Mouse (Mus musculus): ENCODE measurements around the gene Rnps1. TPM values are rescaled to one million over a fixed set of nuclear protein-coding genes. Genes with fewer than 3 reads are reported as not detected.

Rnps1 gene
- polyA plus RNA-seq, 1 experiment, result 73.6 TPM

- TF ChIP-seq CTCF (IDR thresholded peaks at IDR 0.05; ENCODE audit: control insufficient read depth, insufficient read depth, low read length) (no peak), POLR2A (IDR thresholded peaks at IDR 0.05; ENCODE audit: borderline replicate concordance, control insufficient read depth, low read depth, low read length) (no peak)
- Histone ChIP-seq H3K4me3 (replicated peaks; ENCODE audit: control insufficient read depth, low read depth, low read length) (peak overlapping the region; percentile 94), H3K4me1 (ENCODE audit: control insufficient read depth, insufficient read depth, low read length) (no peaks in the 10 kb centered on the region; the same call in none of the 2 replicates), H3K27ac (ENCODE audit: control insufficient read depth, insufficient read depth, low read depth, low read length, poor library complexity) (peak overlapping the region; percentile 94)
- WGBS, result 16% methylated on average over 7 of the region's 7 CpGs
These were observed 55.1 kb downstream of the Rnps1 start for GRCm38 (mm10) chr17:24469336-24469909.

DNA sequence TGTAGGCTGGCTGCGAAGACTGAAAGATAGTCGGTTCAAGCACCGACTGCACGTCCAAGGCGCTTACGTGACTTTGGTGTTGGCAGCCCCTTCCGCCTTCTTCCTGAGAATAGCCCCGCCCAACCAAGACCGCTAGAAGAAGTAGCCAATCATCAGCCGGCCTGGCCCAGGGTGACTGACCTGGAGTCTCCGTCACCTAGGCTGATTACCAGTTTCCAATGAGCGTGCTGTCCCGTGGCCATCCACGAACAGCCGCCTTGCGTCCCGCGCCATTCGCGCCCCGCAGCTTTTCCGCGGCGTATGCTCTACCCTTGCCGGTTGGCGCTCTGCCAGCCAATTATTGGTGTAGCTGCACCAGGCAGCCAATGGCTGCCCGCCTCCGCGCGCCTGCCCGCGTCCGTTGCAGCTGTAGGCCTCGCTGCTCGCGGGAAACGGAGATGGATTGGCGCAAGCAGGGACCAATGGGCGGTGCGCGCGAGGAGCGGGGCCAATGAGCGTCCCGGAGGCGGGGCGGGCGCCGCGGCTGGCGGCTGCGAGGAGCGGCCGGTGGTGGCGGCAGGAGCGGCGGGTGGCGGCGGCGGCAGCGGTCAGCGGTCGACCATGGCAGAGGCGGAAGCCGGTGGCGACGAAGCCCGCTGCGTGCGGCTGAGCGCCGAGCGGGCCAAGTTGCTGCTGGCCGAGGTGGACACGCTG is 55.7 kb downstream of the Rnps1 start, which contains the start of the genes E4f1 and Pgp:
Gene E4f1, minus strand, starts transcription at position 404 of the 693 bp plus-strand sequence.
Gene Pgp, plus strand, starts transcription at position 483 of the 693 bp plus-strand sequence.
- peak; percentile 89; the same call in 1 of the 2 replicates for TF ChIP-seq POLR2A (IDR thresholded peaks at IDR 0.05; ENCODE audit: borderline replicate concordance, control insufficient read depth, low read depth, low read length)
- TF ChIP-seq CTCF (IDR thresholded peaks at IDR 0.05; ENCODE audit: control insufficient read depth, insufficient read depth, low read length), result no peak
- Histone ChIP-seq H3K4me1 (ENCODE audit: control insufficient read depth, insufficient read depth, low read length) (no peaks in the 10 kb centered on the region; the same call in none of the 2 replicates), H3K27ac (ENCODE audit: control insufficient read depth, insufficient read depth, low read depth, low read length, poor library complexity) (peak within 1 kb of the TSS; percentile 94), H3K4me3 (replicated peaks; ENCODE audit: control insufficient read depth, low read depth, low read length) (peak within 1 kb of the TSS; percentile 94)
- under 1% methylated on average over 73 of the region's 75 CpGs for WGBS

- TF ChIP-seq POLR2A (IDR thresholded peaks at IDR 0.05; ENCODE audit: borderline replicate concordance, control insufficient read depth, low read depth, low read length) (peak; percentile 22; the same call in 1 of the 2 replicates), CTCF (IDR thresholded peaks at IDR 0.05; ENCODE audit: control insufficient read depth, insufficient read depth, low read length) (no peak)
- peak overlapping the region; percentile 81 for H3K27ac ChIP-seq (ENCODE audit: control insufficient read depth, insufficient read depth, low read depth, low read length, poor library complexity)
- WGBS, result 2% methylated on average over 68 of the region's 68 CpGs
- H3K4me3 ChIP-seq (replicated peaks; ENCODE audit: control insufficient read depth, low read depth, low read length), result peak overlapping the region; percentile 94
- H3K4me1 ChIP-seq (ENCODE audit: control insufficient read depth, insufficient read depth, low read length), result no peaks in the 10 kb centered on the region; the same call in none of the 2 replicates
These were observed 56.5 kb downstream of the Rnps1 start for GRCm38 (mm10) chr17:24470701-24471527.

DNA sequence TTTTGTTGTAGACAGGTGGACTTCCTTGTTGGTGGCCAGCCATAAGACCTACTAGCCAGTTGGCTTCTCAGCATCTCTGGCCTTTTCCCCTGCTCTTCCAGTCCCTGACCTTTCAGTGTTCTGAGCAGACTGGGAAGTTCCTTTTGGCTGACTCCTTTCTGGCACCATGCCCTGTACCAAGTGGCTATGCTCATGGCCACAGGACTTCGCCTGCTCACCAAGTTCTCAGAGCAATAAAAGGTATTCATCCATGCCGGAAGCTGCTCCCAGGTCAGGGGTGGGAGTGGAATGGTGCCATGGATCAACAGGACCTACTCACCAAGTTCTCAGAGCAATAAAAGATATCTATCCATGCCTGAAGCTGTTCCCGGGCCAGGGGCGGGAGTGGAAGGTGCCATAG is 58.1 kb downstream of the Rnps1 start:
- Histone ChIP-seq H3K4me1 (ENCODE audit: control insufficient read depth, insufficient read depth, low read length) (peaks cover 2% of the 10 kb centered on the region), H3K4me3 (replicated peaks; ENCODE audit: control insufficient read depth, low read depth, low read length) (peak overlapping the region; percentile 19), H3K27ac (ENCODE audit: control insufficient read depth, insufficient read depth, low read depth, low read length, poor library complexity) (no peak overlapping the region)
- WGBS, result 75% methylated on average over 4 of the region's 4 CpGs
- TF ChIP-seq CTCF (IDR thresholded peaks at IDR 0.05; ENCODE audit: control insufficient read depth, insufficient read depth, low read length), result no peak
- TF ChIP-seq POLR2A (IDR thresholded peaks at IDR 0.05; ENCODE audit: borderline replicate concordance, control insufficient read depth, low read depth, low read length), result no peak

GRCm38 (mm10) chr17:24473612-24474275 is 59.4 kb downstream of the Rnps1 start, which contains the start of gene Bricd5:
Gene Bricd5 (plus strand): TSS chr17:24473884.
- peak within 1 kb of the TSS; percentile 19 for H3K4me3 ChIP-seq (replicated peaks; ENCODE audit: control insufficient read depth, low read depth, low read length)
- 80% methylated on average over 6 of the region's 6 CpGs for WGBS
- no peak within 1 kb of the TSS; the same call in 1 of the 2 replicates for H3K27ac ChIP-seq (ENCODE audit: control insufficient read depth, insufficient read depth, low read depth, low read length, poor library complexity)
- TF ChIP-seq CTCF (IDR thresholded peaks at IDR 0.05; ENCODE audit: control insufficient read depth, insufficient read depth, low read length) (no peak), POLR2A (IDR thresholded peaks at IDR 0.05; ENCODE audit: borderline replicate concordance, control insufficient read depth, low read depth, low read length) (no peak)
- peaks cover 5% of the 10 kb centered on the region for H3K4me1 ChIP-seq (ENCODE audit: control insufficient read depth, insufficient read depth, low read length)

DNA sequence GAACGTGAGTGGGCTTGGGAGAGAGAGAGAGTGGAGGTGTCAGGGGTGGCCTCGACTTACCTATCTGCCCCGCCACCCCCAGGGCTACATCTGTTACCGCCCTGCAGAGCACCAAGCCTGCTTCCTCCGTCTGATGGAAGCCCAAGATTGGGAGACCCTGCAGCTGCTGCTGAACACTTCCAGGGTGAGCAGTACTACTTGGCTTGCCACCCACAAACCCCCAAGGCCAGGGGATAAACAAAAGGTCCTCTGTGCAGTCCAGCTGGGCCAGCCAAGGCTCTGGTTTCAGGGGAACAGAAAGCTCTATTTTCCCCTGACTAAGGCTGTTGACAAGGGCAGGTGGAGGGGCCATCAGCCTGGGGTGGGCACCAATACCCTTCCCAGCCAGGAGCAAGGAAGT is 60.2 kb downstream of the Rnps1 start:
- Histone ChIP-seq H3K4me1 (ENCODE audit: control insufficient read depth, insufficient read depth, low read length) (peaks cover 5% of the 10 kb centered on the region), H3K27ac (ENCODE audit: control insufficient read depth, insufficient read depth, low read depth, low read length, poor library complexity) (no peak overlapping the region), H3K4me3 (replicated peaks; ENCODE audit: control insufficient read depth, low read depth, low read length) (no peak overlapping the region)
- TF ChIP-seq CTCF (IDR thresholded peaks at IDR 0.05; ENCODE audit: control insufficient read depth, insufficient read depth, low read length), result no peak
- TF ChIP-seq POLR2A (IDR thresholded peaks at IDR 0.05; ENCODE audit: borderline replicate concordance, control insufficient read depth, low read depth, low read length), result no peak
- WGBS, result 92% methylated on average over 5 of the region's 5 CpGs

Other genes starting within 250 kb of the Rnps1 start
- gene Atp6v0c, start 244.9 kb upstream of the Rnps1 start, polyA plus RNA-seq (2011; ENCODE audit: insufficient read depth, insufficient read length, low replicate concordance, missing spikeins), result 159 and 256 TPM in 2 replicates
- gene Tbc1d24, start 209.0 kb upstream of the Rnps1 start, polyA plus RNA-seq (2011; ENCODE audit: insufficient read depth, insufficient read length, low replicate concordance, missing spikeins), result 4.2 and 10.6 TPM in 2 replicates
- gene Ntn3, start 205.0 kb upstream of the Rnps1 start, polyA plus RNA-seq (2011; ENCODE audit: insufficient read depth, insufficient read length, low replicate concordance, missing spikeins), result 0.27 and 0.37 TPM in 2 replicates
- gene Tedc2, start 193.7 kb upstream of the Rnps1 start, polyA plus RNA-seq (2011; ENCODE audit: insufficient read depth, insufficient read length, low replicate concordance, missing spikeins), result 11.7 and 15.1 TPM in 2 replicates
- gene Ccnf, start 163.1 kb upstream of the Rnps1 start, polyA plus RNA-seq (2011; ENCODE audit: insufficient read depth, insufficient read length, low replicate concordance, missing spikeins), result 58.4 and 73.9 TPM in 2 replicates
- not detected in 2 replicates for gene Abca17, start 63.5 kb upstream of the Rnps1 start, polyA plus RNA-seq (2011; ENCODE audit: insufficient read depth, insufficient read length, low replicate concordance, missing spikeins)
- gene Abca3, start 62.6 kb upstream of the Rnps1 start, polyA plus RNA-seq (2011; ENCODE audit: insufficient read depth, insufficient read length, low replicate concordance, missing spikeins), result 18.6 and 36.5 TPM in 2 replicates
- 10.7 and 11.8 TPM in 2 replicates for gene Eci1, start 12.1 kb downstream of the Rnps1 start, polyA plus RNA-seq (2011; ENCODE audit: insufficient read depth, insufficient read length, low replicate concordance, missing spikeins)
- gene Dnase1l2, start 28.5 kb downstream of the Rnps1 start, polyA plus RNA-seq (2011; ENCODE audit: insufficient read depth, insufficient read length, low replicate concordance, missing spikeins), result 5.0 and 21.3 TPM in 2 replicates
- 34.5 and 70.1 TPM in 2 replicates for gene E4f1, start 55.7 kb downstream of the Rnps1 start, polyA plus RNA-seq (2011; ENCODE audit: insufficient read depth, insufficient read length, low replicate concordance, missing spikeins)
- gene Pgp, start 55.8 kb downstream of the Rnps1 start, polyA plus RNA-seq (2011; ENCODE audit: insufficient read depth, insufficient read length, low replicate concordance, missing spikeins), result 33.0 and 34.7 TPM in 2 replicates
- gene Bricd5, start 59.3 kb downstream of the Rnps1 start, polyA plus RNA-seq (2011; ENCODE audit: insufficient read depth, insufficient read length, low replicate concordance, missing spikeins), result 3.3 TPM in 1 of 2 replicates, not detected in the other
- 9.8 and 22.9 TPM in 2 replicates for gene Mlst8, start 64.5 kb downstream of the Rnps1 start, polyA plus RNA-seq (2011; ENCODE audit: insufficient read depth, insufficient read length, low replicate concordance, missing spikeins)
- gene Caskin1, start 74.0 kb downstream of the Rnps1 start, polyA plus RNA-seq (2011; ENCODE audit: insufficient read depth, insufficient read length, low replicate concordance, missing spikeins), result not detected in 2 replicates
- gene Traf7, start 113.4 kb downstream of the Rnps1 start, polyA plus RNA-seq (2011; ENCODE audit: insufficient read depth, insufficient read length, low replicate concordance, missing spikeins), result 79.2 and 108 TPM in 2 replicates
- gene Rab26, start 119.6 kb downstream of the Rnps1 start, polyA plus RNA-seq (2011; ENCODE audit: insufficient read depth, insufficient read length, low replicate concordance, missing spikeins), result not detected in 2 replicates
- gene Pkd1, start 135.3 kb downstream of the Rnps1 start, polyA plus RNA-seq (2011; ENCODE audit: insufficient read depth, insufficient read length, low replicate concordance, missing spikeins), result 10.4 and 17.9 TPM in 2 replicates
- 38.1 and 92.1 TPM in 2 replicates for gene Tsc2, start 218.1 kb downstream of the Rnps1 start, polyA plus RNA-seq (2011; ENCODE audit: insufficient read depth, insufficient read length, low replicate concordance, missing spikeins)
- 4.6 and 6.5 TPM in 2 replicates for gene Nthl1, start 218.1 kb downstream of the Rnps1 start, polyA plus RNA-seq (2011; ENCODE audit: insufficient read depth, insufficient read length, low replicate concordance, missing spikeins)
- gene Slc9a3r2, start 235.8 kb downstream of the Rnps1 start, polyA plus RNA-seq (2011; ENCODE audit: insufficient read depth, insufficient read length, low replicate concordance, missing spikeins), result 5.2 and 5.9 TPM in 2 replicates
- gene Npw, start 243.9 kb downstream of the Rnps1 start, polyA plus RNA-seq (2011; ENCODE audit: insufficient read depth, insufficient read length, low replicate concordance, missing spikeins), result not detected in 2 replicates

All from bone marrow, adult 2 months (tissue).